Mouse (Mus musculus) T-helper 2 cell (primary cell): ENCODE measurements around the gene Tnfrsf23.
"Not testable (repeated sequence)": the region's sequence is repeated elsewhere in the genome, so short reads cannot be mapped to it uniquely, and the experiment has no call there.

Source experiments
- in situ Hi-C: fragments of 300-600 bp; cut with MboI, MseI; formaldehyde crosslinking; loops from one replicate; pipeline ENCODE4 v1.15.1; 2025; ENCODE audit warnings: high pct_unique_total_duplicates

The Tnfrsf23 gene

GRCm38 (mm10) chr7:143685359-143686067 lies at the start of gene Tnfrsf23:
TSS of gene Tnfrsf23 (minus strand) at chr7:143685872.
- in situ Hi-C loops: no loop called here

- in situ Hi-C loops: no loop called here
Observed at GRCm38 (mm10) chr7:143733746-143734145, 48.1 kb upstream of the Tnfrsf23 start.

- in situ Hi-C loops: no loop called here
Observed at GRCm38 (mm10) chr7:143729886-143730285, 44.2 kb upstream of the Tnfrsf23 start.

- in situ Hi-C loops: no loop called here
Observed at GRCm38 (mm10) chr7:143726396-143726795, 40.7 kb upstream of the Tnfrsf23 start.

GRCm38 (mm10) chr7:143723841-143724240 lies 38.2 kb upstream of the Tnfrsf23 start:
- in situ Hi-C loops: no loop called here

GRCm38 (mm10) chr7:143722646-143723045 lies 37.0 kb upstream of the Tnfrsf23 start:
- in situ Hi-C loops: no loop called here

GRCm38 (mm10) chr7:143717811-143718210 lies 32.1 kb upstream of the Tnfrsf23 start:
- in situ Hi-C loops: no loop called here

GRCm38 (mm10) chr7:143713421-143713820 lies 27.7 kb upstream of the Tnfrsf23 start:
- in situ Hi-C loops: no loop called here

- in situ Hi-C loops: no loop called here
Observed at GRCm38 (mm10) chr7:143712771-143713348, 27.2 kb upstream of the Tnfrsf23 start.

GRCm38 (mm10) chr7:143712023-143712422 lies 26.4 kb upstream of the Tnfrsf23 start:
- in situ Hi-C loops: no loop called here

- in situ Hi-C loops: no loop called here
Observed at GRCm38 (mm10) chr7:143711381-143711780, 25.7 kb upstream of the Tnfrsf23 start.

- in situ Hi-C loops: loop anchor here (5.0 kb wide), 1 partner anchor 43 kb away; no protein-coding TSS in a partner anchor
Observed at GRCm38 (mm10) chr7:143709395-143709794, 23.7 kb upstream of the Tnfrsf23 start.

- in situ Hi-C loops: loop anchor here (5.0 kb wide), 1 partner anchor 45 kb away; no protein-coding TSS in a partner anchor
Observed at GRCm38 (mm10) chr7:143706697-143707438, 21.2 kb upstream of the Tnfrsf23 start.

- in situ Hi-C loops: no loop called here
Observed at GRCm38 (mm10) chr7:143696140-143696539, 10.5 kb upstream of the Tnfrsf23 start.

GRCm38 (mm10) chr7:143694550-143694949 lies 8.9 kb upstream of the Tnfrsf23 start:
- in situ Hi-C loops: loop anchor here (5.0 kb wide), 1 partner anchor 77 kb away; no protein-coding TSS in a partner anchor

- in situ Hi-C loops: loop anchor here (5.0 kb wide), 1 partner anchor 76 kb away; no protein-coding TSS in a partner anchor
Observed at GRCm38 (mm10) chr7:143692746-143693510, 7.3 kb upstream of the Tnfrsf23 start.

GRCm38 (mm10) chr7:143691909-143692308 lies 6.2 kb upstream of the Tnfrsf23 start:
- in situ Hi-C loops: loop anchor here (5.0 kb wide), 1 partner anchor 75 kb away; no protein-coding TSS in a partner anchor

GRCm38 (mm10) chr7:143691181-143691580 lies 5.5 kb upstream of the Tnfrsf23 start:
- in situ Hi-C loops: loop anchor here (5.0 kb wide), 1 partner anchor 74 kb away; no protein-coding TSS in a partner anchor

- in situ Hi-C loops: loop anchor here (5.0 kb wide), 1 partner anchor 73 kb away; no protein-coding TSS in a partner anchor
Observed at GRCm38 (mm10) chr7:143689946-143690345, 4.3 kb upstream of the Tnfrsf23 start.

- in situ Hi-C loops: no loop called here
Observed at GRCm38 (mm10) chr7:143689481-143689880, 3.8 kb upstream of the Tnfrsf23 start.

GRCm38 (mm10) chr7:143686676-143687075 lies 1.0 kb upstream of the Tnfrsf23 start:
- in situ Hi-C loops: not testable (repeated sequence)
